Mouse (Mus musculus) stomach, postnatal 0 days (tissue): Measurements from ENCODE around the gene Klhl5. TPM values are rescaled to one million over a fixed set of nuclear protein-coding genes. Genes with fewer than 3 reads are reported as not detected.

ENCODE experiments used
- ATAC-seq: fragments of 200-750 bp; cut with Nextera tagmentation; 2 replicates; pipeline ENCODE4 v1.8.0; 2017; ENCODE audit not compliant: low FRiP score, low TSS enrichment
- DNase-seq: peaks from one replicate; pipeline ENCODE4 v3.0.0-alpha.2; 2016; ENCODE audit warnings: low spot score
- H3K27ac ChIP-seq: fragments of 300-500 bp; sonication (generic); replicated peaks from 2 replicates; pipeline ENCODE4 v1.5.1; 2014; ENCODE audit warnings: mild to moderate bottlenecking, control low read depth
- H3K27me3 ChIP-seq: fragments of 300-500 bp; sonication (generic); 2 replicates; pipeline ENCODE4 v1.6.1; 2014; ENCODE audit warnings: low read length; ENCODE audit not compliant: control insufficient read depth, insufficient read depth
- H3K36me3 ChIP-seq: fragments of 300-500 bp; sonication (generic); 2 replicates; pipeline ENCODE4 v1.6.1; 2014; ENCODE audit warnings: low read length, mixed read lengths; ENCODE audit not compliant: control insufficient read depth, insufficient read depth
- H3K4me1 ChIP-seq: fragments of 300-500 bp; sonication (generic); replicated peaks from 2 replicates; pipeline ENCODE4 v1.6.1; 2014; ENCODE audit warnings: antibody characterized with exemption; ENCODE audit not compliant: control insufficient read depth, insufficient read depth
- H3K4me2 ChIP-seq: fragments of 300-500 bp; sonication (generic); replicated peaks from 2 replicates; pipeline ENCODE4 v1.6.1; 2014; ENCODE audit warnings: low read depth, mild to moderate bottlenecking, control low read depth, moderate library complexity
- H3K4me3 ChIP-seq: fragments of 300-500 bp; sonication (generic); 2 replicates; pipeline ENCODE4 v1.5.1; 2014; ENCODE audit warnings: low read depth, low read length, control low read depth
- H3K9ac ChIP-seq: fragments of 300-500 bp; sonication (generic); 2 replicates; pipeline ENCODE4 v1.6.1; 2014; ENCODE audit warnings: mild to moderate bottlenecking, low read length, control low read depth, mixed read lengths
- H3K9me3 ChIP-seq: fragments of 300-500 bp; sonication (generic); 2 replicates; pipeline ENCODE4 v1.6.1; 2016; ENCODE audit warnings: low read length; ENCODE audit not compliant: control insufficient read depth
- CTCF ChIP-seq: IDR thresholded peaks from 2 replicates; pipeline ENCODE4 v1.5.1; 2016; ENCODE audit warnings: antibody characterized with exemption, low read depth, mild to moderate bottlenecking, moderate library complexity
- EP300 ChIP-seq: optimal IDR thresholded peaks from 2 replicates; pipeline ENCODE3; 2016; ENCODE audit warnings: antibody characterized with exemption
- WGBS: fragments of 180-500 bp; shearing (Covaris S2); extraction: QIAGEN DNeasy Blood & Tissue Kit; methylation state at CpG from one replicate; pipeline ENCODE4 v1.1.7; 2014; 5-methylcytosine and 5-hydroxymethylcytosine counted together
- polyA plus RNA-seq: library from polyadenylated mRNA; unstranded; fragments of >200 nt; fragmentation: Nextera tagmentation; extraction: Ambion mirVana; gene quantifications from 2 replicates; pipeline ENCODE4 v1.2.1, GENCODE M21; 2015

Gene Klhl5
- polyA plus RNA-seq, 1 experiment from 2014 or later = 13.8 TPM

DNA sequence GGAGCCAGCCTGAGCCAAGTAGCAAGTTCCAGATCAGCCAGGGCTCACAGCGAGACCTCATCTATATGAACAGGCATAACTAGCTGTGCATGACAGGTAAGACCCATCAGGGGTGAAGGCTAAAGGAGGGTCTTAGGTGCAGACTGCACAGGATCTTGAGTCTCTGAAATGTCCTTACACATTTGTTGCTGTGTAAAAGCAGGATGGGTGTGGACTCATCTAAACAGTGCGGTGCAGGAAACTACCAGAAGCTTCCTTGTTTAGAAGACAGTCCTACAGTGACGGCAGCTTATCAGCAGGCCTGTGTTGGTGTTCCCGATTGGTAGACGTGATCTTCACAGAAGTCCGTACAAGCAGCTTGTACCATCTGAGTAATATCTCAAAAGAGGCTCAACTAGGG is 6.0 kb downstream of the Klhl5 start:
- H3K9ac ChIP-seq = no peak overlapping the region
- H3K9me3 ChIP-seq = no peaks in the 10 kb centered on the region
- no peak overlapping the region for H3K27ac ChIP-seq
- 63% methylated on average over 6 of the region's 6 CpGs for WGBS
- no peaks in the 10 kb centered on the region for H3K4me1 ChIP-seq
- H3K4me2 ChIP-seq = no peak overlapping the region
- no peaks in the 10 kb centered on the region for H3K27me3 ChIP-seq
- no peak overlapping the region for H3K4me3 ChIP-seq
- no peak for DNase-seq
- no peaks in the 10 kb centered on the region for H3K36me3 ChIP-seq
- TF ChIP-seq CTCF = no peak
- TF ChIP-seq EP300 = no peak
- peak; percentile 71; the same call in 1 of the 2 replicates for ATAC-seq

DNA sequence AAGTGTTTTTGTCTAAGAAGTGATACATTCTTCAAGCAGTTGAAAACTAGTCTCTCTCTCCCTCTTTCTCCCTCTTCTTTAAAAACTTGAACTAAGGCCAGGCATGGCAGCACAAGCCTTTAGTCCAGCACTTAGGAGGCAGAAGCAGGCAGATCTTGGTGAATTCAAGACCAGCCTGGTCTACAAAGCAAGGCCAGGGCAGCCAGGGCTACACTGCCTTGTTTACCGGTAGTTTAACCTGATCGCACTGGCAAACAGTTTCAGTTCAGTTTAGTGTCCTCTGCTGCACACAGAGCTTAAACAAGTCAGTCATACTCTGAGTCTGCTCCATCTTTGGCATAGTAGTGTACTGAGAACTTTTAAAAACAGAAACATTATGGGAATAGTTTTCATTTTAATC is 9.4 kb downstream of the Klhl5 start:
- TF ChIP-seq EP300 = no peak
- Histone ChIP-seq H3K4me2 (no peak overlapping the region), H3K27ac (no peak overlapping the region), H3K4me3 (no peak overlapping the region), H3K9me3 (no peaks in the 10 kb centered on the region), H3K36me3 (no peaks in the 10 kb centered on the region), H3K9ac (no peak overlapping the region), H3K27me3 (no peaks in the 10 kb centered on the region), H3K4me1 (no peaks in the 10 kb centered on the region)
- ATAC-seq (no peak), DNase-seq (no peak)
- WGBS = 94% methylated on average over 2 of the region's 2 CpGs

DNA sequence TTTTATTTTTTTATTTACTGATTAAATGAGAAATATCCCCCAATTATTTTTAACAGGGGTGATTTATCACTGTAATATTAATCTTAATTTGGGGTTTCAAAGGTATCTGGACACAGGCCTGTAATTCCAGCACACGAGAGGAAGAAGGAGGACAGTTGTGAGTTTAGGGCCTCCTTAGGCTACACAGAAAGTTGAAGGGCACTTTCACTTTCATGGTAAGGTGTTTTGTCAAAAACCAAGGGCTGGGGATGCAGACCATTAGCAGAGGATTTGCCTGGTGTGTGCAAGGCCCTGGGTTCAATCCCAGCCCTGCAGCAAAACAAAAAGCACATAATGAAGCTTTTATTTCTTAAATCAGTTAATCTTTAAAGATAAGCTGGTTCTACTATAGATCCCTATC is 12.2 kb downstream of the Klhl5 start:
- no peak overlapping the region for H3K4me3 ChIP-seq
- H3K9me3 ChIP-seq = no peaks in the 10 kb centered on the region
- no peaks in the 10 kb centered on the region for H3K36me3 ChIP-seq
- TF ChIP-seq EP300 (no peak), CTCF (no peak)
- H3K27ac ChIP-seq = no peak overlapping the region
- WGBS = 74% methylated on average over 1 of the region's 1 CpGs
- no peak overlapping the region for H3K4me2 ChIP-seq
- H3K9ac ChIP-seq = no peak overlapping the region
- H3K27me3 ChIP-seq = no peaks in the 10 kb centered on the region
- DNase-seq = no peak
- H3K4me1 ChIP-seq = no peaks in the 10 kb centered on the region
- ATAC-seq = no peak

DNA sequence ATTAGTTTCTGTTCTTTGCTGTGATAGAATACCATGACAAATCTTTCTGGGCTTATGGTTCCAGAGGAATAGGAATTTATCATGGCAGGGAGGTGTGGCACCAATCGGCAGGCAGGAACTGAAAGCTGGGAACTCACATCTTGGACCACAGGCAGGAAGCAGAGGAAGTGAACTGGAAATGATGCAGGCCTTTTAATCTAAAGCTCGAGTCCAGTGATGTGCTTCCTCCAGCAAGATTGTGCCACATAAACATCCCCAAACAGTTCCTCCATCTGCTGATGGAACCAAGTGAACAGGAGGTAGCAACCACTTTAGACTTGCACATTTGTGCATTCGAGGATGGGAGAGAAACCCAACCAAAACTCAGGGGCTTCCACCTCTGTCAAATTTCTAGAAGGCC is 12.6 kb downstream of the Klhl5 start:
- Histone ChIP-seq H3K4me3 (no peak overlapping the region), H3K27ac (no peak overlapping the region), H3K36me3 (no peaks in the 10 kb centered on the region), H3K4me1 (no peaks in the 10 kb centered on the region), H3K4me2 (no peak overlapping the region), H3K9me3 (no peaks in the 10 kb centered on the region), H3K9ac (no peak overlapping the region), H3K27me3 (no peaks in the 10 kb centered on the region)
- DNase-seq (no peak), ATAC-seq (no peak)
- 61% methylated on average over 3 of the region's 3 CpGs for WGBS
- TF ChIP-seq CTCF = no peak
- no peak for TF ChIP-seq EP300

DNA sequence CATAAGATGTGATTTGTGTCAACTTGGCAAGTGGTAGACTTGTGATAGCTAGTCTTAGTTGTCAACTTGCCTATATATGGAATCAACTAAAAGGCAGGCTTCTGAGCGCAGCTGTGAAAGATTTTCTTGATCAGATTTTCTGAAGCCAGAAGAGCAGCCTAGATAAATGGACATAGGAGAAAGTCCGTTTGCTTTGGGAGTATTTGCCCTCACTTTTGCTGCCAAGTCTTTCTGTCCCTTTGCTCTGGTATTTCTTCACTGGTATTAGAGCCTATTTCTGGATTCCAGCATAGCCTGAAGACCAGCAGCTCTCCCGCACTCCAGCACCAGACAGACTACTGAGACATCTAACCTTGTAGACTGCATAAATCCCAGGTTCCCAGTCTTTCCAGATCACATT is 15.3 kb downstream of the Klhl5 start:
- H3K9ac ChIP-seq = no peak overlapping the region
- no peaks in the 10 kb centered on the region for H3K9me3 ChIP-seq
- H3K4me1 ChIP-seq = no peaks in the 10 kb centered on the region
- 47% methylated on average over 3 of the region's 3 CpGs for WGBS
- H3K27ac ChIP-seq = 0 out of 2 replicates have a peak overlapping the region, but pooled peaks have one; percentile 13
- ATAC-seq (no peak), DNase-seq (no peak)
- no peak overlapping the region for H3K4me3 ChIP-seq
- no peaks in the 10 kb centered on the region for H3K36me3 ChIP-seq
- TF ChIP-seq EP300 = no peak
- TF ChIP-seq CTCF = no peak
- no peak overlapping the region for H3K4me2 ChIP-seq
- H3K27me3 ChIP-seq = no peaks in the 10 kb centered on the region

DNA sequence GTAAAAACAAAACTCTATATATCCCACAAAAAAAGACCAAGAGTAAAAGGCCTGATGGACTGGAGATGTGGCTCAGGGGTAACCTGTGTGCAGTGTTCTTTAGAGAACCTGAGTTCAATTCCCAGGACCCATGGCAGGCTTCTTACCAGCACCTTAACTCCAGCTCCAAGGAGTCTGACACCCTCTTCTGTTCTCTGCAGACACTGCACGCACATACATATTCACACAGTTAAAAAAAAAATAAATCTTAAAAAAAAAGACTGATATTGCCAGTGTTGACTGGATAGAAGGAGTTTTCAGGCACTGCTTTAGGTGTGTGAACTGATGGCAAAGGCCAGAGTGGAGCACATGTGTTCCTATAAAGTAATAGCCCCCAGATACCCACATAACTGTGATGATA is 18.8 kb downstream of the Klhl5 start:
- DNase-seq (no peak), ATAC-seq (no peak)
- no peak overlapping the region for H3K27ac ChIP-seq
- 97% methylated on average over 1 of the region's 1 CpGs for WGBS
- H3K27me3 ChIP-seq = no peaks in the 10 kb centered on the region
- no peak overlapping the region for H3K9ac ChIP-seq
- no peak overlapping the region for H3K4me2 ChIP-seq
- TF ChIP-seq CTCF (no peak), EP300 (no peak)
- no peaks in the 10 kb centered on the region for H3K4me1 ChIP-seq
- H3K4me3 ChIP-seq = no peak overlapping the region
- H3K36me3 ChIP-seq = no peaks in the 10 kb centered on the region
- no peaks in the 10 kb centered on the region for H3K9me3 ChIP-seq
